Mouse (Mus musculus) forebrain, embryonic 15.5 days (tissue): ENCODE measurements around the gene Jade1. TPM values are rescaled to one million over a fixed set of nuclear protein-coding genes. Genes with fewer than 3 reads are reported as not detected.

Source experiments
- ATAC-seq: fragments of 200-750 bp; cut with Nextera tagmentation; replicated peaks from 2 replicates; pipeline ENCODE4 v1.8.0; 2017; ENCODE audit warnings: mild to moderate bottlenecking, moderate TSS enrichment, moderate library complexity
- H3K27ac ChIP-seq: fragments of 300-500 bp; sonication (generic); replicated peaks from 2 replicates; pipeline ENCODE4 v1.5.1; 2015; ENCODE audit warnings: mild to moderate bottlenecking, inconsistent platforms
- H3K27me3 ChIP-seq: fragments of 300-500 bp; sonication (generic); 2 replicates; pipeline ENCODE4 v1.6.1; 2015; ENCODE audit warnings: inconsistent platforms
- H3K36me3 ChIP-seq: fragments of 300-500 bp; sonication (generic); 2 replicates; pipeline ENCODE4 v1.6.1; 2015; ENCODE audit warnings: mild to moderate bottlenecking, inconsistent platforms
- H3K4me1 ChIP-seq: fragments of 300-500 bp; sonication (generic); 2 replicates; pipeline ENCODE4 v1.6.1; 2015; ENCODE audit warnings: inconsistent platforms
- H3K4me2 ChIP-seq: fragments of 300-500 bp; sonication (generic); replicated peaks from 2 replicates; pipeline ENCODE4 v1.6.1; 2015; ENCODE audit warnings: mild to moderate bottlenecking, inconsistent platforms
- H3K4me3 ChIP-seq: fragments of 300-500 bp; sonication (generic); 2 replicates; pipeline ENCODE4 v1.5.1; 2015; ENCODE audit warnings: mild to moderate bottlenecking, inconsistent platforms
- H3K9ac ChIP-seq: fragments of 300-500 bp; sonication (generic); replicated peaks from 2 replicates; pipeline ENCODE4 v1.6.1; 2015; ENCODE audit warnings: mild to moderate bottlenecking, inconsistent platforms
- H3K9me3 ChIP-seq: fragments of 300-500 bp; sonication (generic); 2 replicates; pipeline ENCODE4 v1.6.1; 2016; ENCODE audit warnings: inconsistent platforms
- WGBS: fragments of 180-500 bp; shearing (Covaris S2); methylation state at CpG from one replicate; pipeline ENCODE4 v1.1.7; 2015; ENCODE audit warnings: mixed read lengths; 5-methylcytosine and 5-hydroxymethylcytosine counted together
- polyA plus RNA-seq: library from polyadenylated mRNA; unstranded; fragments of >200 nt; fragmentation: Nextera tagmentation; extraction: Ambion mirVana; gene quantifications from 2 replicates; pipeline ENCODE4 v1.2.1, GENCODE M21; 2015

Jade1 gene
- polyA plus RNA-seq, 1 experiment from 2014 or later: 22.2 TPM

- WGBS: under 1% methylated on average over 54 of the region's 61 CpGs
These were observed 9.9 kb downstream of the Jade1 start for GRCm38 (mm10) chr3:41565410-41565823.

GRCm38 (mm10) chr3:41565955-41566354 lies 10.4 kb downstream of the Jade1 start:
- WGBS: 0% methylated on average over 26 of the region's 26 CpGs

More at GRCm38 (mm10) chr3:41565410-41565823, 9.9 kb downstream of the Jade1 start:
- peak overlapping the region; percentile 97 for H3K9ac ChIP-seq
- peak overlapping the region; percentile 91 for H3K4me3 ChIP-seq
- peak overlapping the region; percentile 98 for H3K27ac ChIP-seq
- peaks cover 18% of the 10 kb centered on the region for H3K4me1 ChIP-seq
- H3K36me3 ChIP-seq: no peaks in the 10 kb centered on the region
- no peaks in the 10 kb centered on the region for H3K27me3 ChIP-seq
- peak overlapping the region; percentile 88 for H3K4me2 ChIP-seq
- H3K9me3 ChIP-seq: no peaks in the 10 kb centered on the region
- peak; percentile 79 for ATAC-seq

GRCm38 (mm10) chr3:41569943-41570342 lies 14.4 kb downstream of the Jade1 start:
- WGBS: 75% methylated on average over 5 of the region's 5 CpGs
- H3K4me1 ChIP-seq: peaks cover 30% of the 10 kb centered on the region
- no peak overlapping the region for H3K9ac ChIP-seq
- H3K36me3 ChIP-seq: no peaks in the 10 kb centered on the region
- no peak overlapping the region for H3K4me2 ChIP-seq
- H3K27ac ChIP-seq: no peak overlapping the region
- ATAC-seq: no peak
- no peaks in the 10 kb centered on the region for H3K9me3 ChIP-seq
- H3K27me3 ChIP-seq: no peaks in the 10 kb centered on the region
- no peak overlapping the region for H3K4me3 ChIP-seq

More at GRCm38 (mm10) chr3:41565955-41566354, 10.4 kb downstream of the Jade1 start:
- Histone ChIP-seq H3K9me3 (no peaks in the 10 kb centered on the region), H3K4me3 (peak overlapping the region; percentile 91), H3K4me1 (peaks cover 18% of the 10 kb centered on the region), H3K27ac (peak overlapping the region; percentile 98), H3K4me2 (peak overlapping the region; percentile 88), H3K36me3 (no peaks in the 10 kb centered on the region), H3K9ac (peak overlapping the region; percentile 97), H3K27me3 (no peaks in the 10 kb centered on the region)
- peak; percentile 72 for ATAC-seq

- WGBS: 68% methylated on average over 4 of the region's 4 CpGs
- Histone ChIP-seq H3K9ac (no peak overlapping the region), H3K36me3 (no peaks in the 10 kb centered on the region), H3K9me3 (no peaks in the 10 kb centered on the region), H3K4me3 (no peak overlapping the region), H3K4me1 (peaks cover 24% of the 10 kb centered on the region; the same call in 1 of the 2 replicates), H3K4me2 (no peak overlapping the region), H3K27ac (no peak overlapping the region), H3K27me3 (no peaks in the 10 kb centered on the region)
- ATAC-seq: no peak
These were observed 16.6 kb downstream of the Jade1 start for GRCm38 (mm10) chr3:41572131-41572530.

GRCm38 (mm10) chr3:41572968-41573367 lies 17.4 kb downstream of the Jade1 start:
- Histone ChIP-seq H3K4me1 (peaks cover 24% of the 10 kb centered on the region; the same call in 1 of the 2 replicates), H3K36me3 (no peaks in the 10 kb centered on the region), H3K4me3 (no peak overlapping the region), H3K9ac (no peak overlapping the region), H3K27ac (no peak overlapping the region), H3K9me3 (no peaks in the 10 kb centered on the region), H3K27me3 (no peaks in the 10 kb centered on the region), H3K4me2 (no peak overlapping the region)
- 84% methylated on average over 11 of the region's 11 CpGs for WGBS
- ATAC-seq: no peak

GRCm38 (mm10) chr3:41574208-41574607 lies 18.7 kb downstream of the Jade1 start:
- Histone ChIP-seq H3K36me3 (no peaks in the 10 kb centered on the region), H3K27me3 (no peaks in the 10 kb centered on the region), H3K9ac (no peak overlapping the region), H3K4me3 (no peak overlapping the region), H3K4me1 (peaks cover 24% of the 10 kb centered on the region; the same call in 1 of the 2 replicates), H3K4me2 (no peak overlapping the region), H3K27ac (no peak overlapping the region), H3K9me3 (no peaks in the 10 kb centered on the region)
- WGBS: 56% methylated on average over 8 of the region's 8 CpGs
- ATAC-seq: no peak; the same call in 1 of the 2 replicates

- Histone ChIP-seq H3K4me3 (no peak overlapping the region), H3K9ac (no peak overlapping the region), H3K4me1 (peaks cover 28% of the 10 kb centered on the region; the same call in 1 of the 2 replicates), H3K36me3 (no peaks in the 10 kb centered on the region), H3K9me3 (no peaks in the 10 kb centered on the region), H3K27me3 (no peaks in the 10 kb centered on the region), H3K27ac (no peak overlapping the region), H3K4me2 (no peak overlapping the region)
- WGBS: 83% methylated on average over 7 of the region's 7 CpGs
- ATAC-seq: no peak
These were observed 19.3 kb downstream of the Jade1 start for GRCm38 (mm10) chr3:41574720-41575435.

GRCm38 (mm10) chr3:41575971-41576370 lies 20.4 kb downstream of the Jade1 start:
- no peak overlapping the region for H3K4me3 ChIP-seq
- no peaks in the 10 kb centered on the region for H3K9me3 ChIP-seq
- WGBS: 84% methylated on average over 5 of the region's 5 CpGs
- no peaks in the 10 kb centered on the region for H3K36me3 ChIP-seq
- H3K27me3 ChIP-seq: no peaks in the 10 kb centered on the region
- no peak overlapping the region for H3K27ac ChIP-seq
- no peak overlapping the region for H3K4me2 ChIP-seq
- peaks cover 39% of the 10 kb centered on the region for H3K4me1 ChIP-seq
- H3K9ac ChIP-seq: no peak overlapping the region
- no peak for ATAC-seq

- Histone ChIP-seq H3K4me2 (no peak overlapping the region), H3K36me3 (no peaks in the 10 kb centered on the region), H3K4me3 (no peak overlapping the region), H3K9ac (no peak overlapping the region), H3K27me3 (no peaks in the 10 kb centered on the region), H3K4me1 (peaks cover 42% of the 10 kb centered on the region), H3K9me3 (no peaks in the 10 kb centered on the region), H3K27ac (no peak overlapping the region)
- ATAC-seq: no peak
- 80% methylated on average over 2 of the region's 2 CpGs for WGBS
These were observed 21.7 kb downstream of the Jade1 start for GRCm38 (mm10) chr3:41577240-41577639.

GRCm38 (mm10) chr3:41579873-41580272 lies 24.3 kb downstream of the Jade1 start:
- ATAC-seq: no peak
- H3K9ac ChIP-seq: no peak overlapping the region
- no peak overlapping the region for H3K4me3 ChIP-seq
- WGBS: 14% methylated on average over 4 of the region's 4 CpGs
- no peak overlapping the region for H3K27ac ChIP-seq
- no peaks in the 10 kb centered on the region for H3K36me3 ChIP-seq
- H3K4me2 ChIP-seq: no peak overlapping the region
- H3K27me3 ChIP-seq: no peaks in the 10 kb centered on the region
- no peaks in the 10 kb centered on the region for H3K9me3 ChIP-seq
- H3K4me1 ChIP-seq: peaks cover 46% of the 10 kb centered on the region

- no peaks in the 10 kb centered on the region for H3K9me3 ChIP-seq
- ATAC-seq: peak; percentile 56
- H3K9ac ChIP-seq: no peak overlapping the region
- WGBS: 22% methylated on average over 14 of the region's 14 CpGs
- no peaks in the 10 kb centered on the region for H3K36me3 ChIP-seq
- no peak overlapping the region for H3K4me3 ChIP-seq
- peaks cover 44% of the 10 kb centered on the region for H3K4me1 ChIP-seq
- H3K27me3 ChIP-seq: no peaks in the 10 kb centered on the region
- no peak overlapping the region for H3K4me2 ChIP-seq
- peak overlapping the region; percentile 31 for H3K27ac ChIP-seq
These were observed 25.1 kb downstream of the Jade1 start for GRCm38 (mm10) chr3:41580401-41581323.

GRCm38 (mm10) chr3:41581436-41581835 lies 25.9 kb downstream of the Jade1 start:
- ATAC-seq: no peak
- Histone ChIP-seq H3K9me3 (no peaks in the 10 kb centered on the region), H3K9ac (no peak overlapping the region), H3K4me2 (no peak overlapping the region), H3K4me1 (peaks cover 48% of the 10 kb centered on the region), H3K36me3 (no peaks in the 10 kb centered on the region), H3K27me3 (no peaks in the 10 kb centered on the region), H3K27ac (peak overlapping the region; percentile 31), H3K4me3 (no peak overlapping the region)
- whole genome bisulfite sequencing: 54% methylated on average over 8 of the region's 8 CpGs
